Mouse (Mus musculus) C2C12 (cell line): ENCODE results near the gene Pcnx. TPM values are rescaled to one million over a fixed set of nuclear protein-coding genes. Genes with fewer than 3 reads are reported as not detected.

Source experiments
- H3K27me3 ChIP-seq: one replicate; pipeline ENCODE4 v1.6.1; 2011; ENCODE audit not compliant: control insufficient read depth, insufficient read depth, insufficient read length
- H3K36me3 ChIP-seq: one replicate; pipeline ENCODE4 v1.6.1; 2011; ENCODE audit not compliant: control insufficient read depth, insufficient read depth
- H3K4me3 ChIP-seq: one replicate; pipeline ENCODE4 v1.5.1; 2011; ENCODE audit warnings: mild to moderate bottlenecking, control low read depth; ENCODE audit not compliant: poor library complexity, insufficient read depth, severe bottlenecking
- H3K79me2 ChIP-seq: one replicate; pipeline ENCODE4 v1.6.1; 2011; ENCODE audit not compliant: control insufficient read depth, insufficient read depth
- H3K79me3 ChIP-seq: one replicate; pipeline ENCODE4 v1.6.1; 2011; ENCODE audit warnings: low read depth, control low read depth
- H3ac ChIP-seq: one replicate; pipeline ENCODE3; 2011; ENCODE audit warnings: low read depth; ENCODE audit not compliant: control insufficient read depth, insufficient read length
- CEBPB ChIP-seq: IDR thresholded peaks from one replicate; pipeline ENCODE4 v1.6.1; 2011; ENCODE audit warnings: low read depth, mild to moderate bottlenecking, control low read depth, moderate library complexity
- CTCF ChIP-seq: IDR thresholded peaks from one replicate; pipeline ENCODE4 v1.5.1; 2011; ENCODE audit not compliant: control insufficient read depth, insufficient read depth, insufficient read length
- FOSL1 ChIP-seq: IDR thresholded peaks from one replicate; pipeline ENCODE4 v1.8.0; 2011; ENCODE audit warnings: mild to moderate bottlenecking, low read length; ENCODE audit not compliant: poor library complexity, insufficient read depth, severe bottlenecking
- MAX ChIP-seq: IDR thresholded peaks from one replicate; pipeline ENCODE4 v1.6.1; 2011; ENCODE audit warnings: mild to moderate bottlenecking, control low read depth
- MYOD1 ChIP-seq: IDR thresholded peaks from one replicate; pipeline ENCODE4 v1.6.1; 2011; ENCODE audit warnings: low read depth; ENCODE audit not compliant: control insufficient read depth, insufficient read length
- MYOG ChIP-seq: IDR thresholded peaks from one replicate; pipeline ENCODE4 v1.6.1; 2011; ENCODE audit not compliant: control insufficient read depth, insufficient read length; ENCODE audit errors: extremely low read depth
- USF1 ChIP-seq: IDR thresholded peaks from one replicate; pipeline ENCODE4 v1.6.1; 2011; ENCODE audit warnings: low read depth, mild to moderate bottlenecking, control low read depth, moderate library complexity
- polyA plus RNA-seq: library from polyadenylated mRNA; unstranded; fragments of >200 nt; fragmentation: generic; extraction: Trizol; gene quantifications from one replicate; pipeline ENCODE4 v1.2.1, GENCODE M21; 2012; ENCODE audit warnings: missing spikeins

Gene Pcnx
- polyA plus RNA-seq, 1 experiment, result 9.1 TPM

DNA sequence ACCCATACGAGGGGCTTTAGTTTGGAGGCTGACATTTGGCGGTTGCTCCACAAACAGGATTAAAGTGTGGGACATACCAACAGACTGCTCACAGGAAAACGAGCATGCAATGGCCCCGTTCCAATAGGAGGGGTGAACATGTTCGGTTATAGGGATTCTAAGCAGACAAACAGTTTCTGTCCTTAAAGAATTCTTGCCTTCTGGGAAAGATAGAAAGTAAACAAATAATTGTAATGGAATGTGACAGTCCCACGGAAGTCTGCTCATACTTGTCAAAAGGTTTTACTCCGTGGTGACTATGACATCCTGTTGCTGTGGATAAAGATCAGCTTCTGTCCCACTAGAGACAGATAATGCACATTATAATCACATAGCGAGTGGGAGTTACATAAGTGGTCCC is 10.2 kb upstream of the Pcnx start:
- Histone ChIP-seq H3K27me3 (no peaks in the 10 kb centered on the region), H3K4me3 (no peak overlapping the region), H3K79me3 (no peaks in the 10 kb centered on the region), H3K36me3 (no peaks in the 10 kb centered on the region), H3K79me2 (no peaks in the 10 kb centered on the region), H3ac (no peak overlapping the region)
- TF ChIP-seq CEBPB (no peak), MYOD1 (no peak), USF1 (no peak), MAX (no peak), FOSL1 (no peak), CTCF (no peak), MYOG (no peak)

DNA sequence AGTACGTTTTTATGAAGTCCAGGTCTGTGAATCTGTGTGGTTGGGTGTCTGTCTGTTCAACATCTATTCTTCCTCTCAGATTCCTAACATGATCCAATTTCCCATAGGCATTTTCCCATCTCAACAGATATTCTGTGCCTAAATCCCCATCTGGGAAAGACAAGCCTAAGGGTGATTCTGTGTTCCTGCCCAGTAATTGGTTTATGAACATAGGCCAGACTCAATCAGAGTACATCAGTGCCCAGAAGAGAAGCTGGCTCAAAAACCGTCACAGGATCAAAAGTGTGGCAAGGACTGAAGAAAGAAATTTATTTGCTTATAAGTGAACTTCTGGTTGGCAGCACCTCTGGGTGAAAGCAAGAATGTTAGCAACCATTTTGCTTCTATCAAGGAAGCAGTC is 7.3 kb upstream of the Pcnx start:
- no peak for TF ChIP-seq FOSL1
- no peak for TF ChIP-seq MYOG
- TF ChIP-seq MYOD1, result no peak
- TF ChIP-seq CEBPB, result no peak
- TF ChIP-seq MAX, result no peak
- TF ChIP-seq CTCF, result no peak
- TF ChIP-seq USF1, result no peak
- Histone ChIP-seq H3K27me3 (no peaks in the 10 kb centered on the region), H3K79me2 (no peaks in the 10 kb centered on the region), H3ac (no peak overlapping the region), H3K79me3 (no peaks in the 10 kb centered on the region), H3K4me3 (no peak overlapping the region), H3K36me3 (no peaks in the 10 kb centered on the region)

DNA sequence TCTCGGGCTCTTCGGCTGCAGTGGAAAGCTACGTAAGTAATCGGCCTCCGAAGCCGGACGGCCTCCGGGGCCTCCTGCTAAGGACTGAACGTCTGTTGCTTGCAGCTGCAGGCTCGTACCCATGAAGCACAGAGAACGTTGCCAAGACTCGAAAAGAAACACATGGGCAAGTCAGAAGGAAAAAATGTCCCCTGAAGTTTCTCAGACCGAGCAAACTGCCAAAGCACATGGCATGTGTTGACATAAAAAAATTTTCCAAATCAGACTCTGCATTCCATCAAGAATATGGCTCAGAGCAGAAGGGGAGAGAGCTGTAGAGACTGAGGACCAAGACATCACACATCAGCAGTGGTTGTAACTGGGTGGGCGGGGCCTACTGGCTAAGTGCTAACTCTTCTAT is 6.8 kb upstream of the Pcnx start:
- Histone ChIP-seq H3K27me3 (no peaks in the 10 kb centered on the region), H3K79me2 (no peaks in the 10 kb centered on the region), H3K4me3 (no peak overlapping the region), H3K36me3 (no peaks in the 10 kb centered on the region), H3ac (no peak overlapping the region), H3K79me3 (no peaks in the 10 kb centered on the region)
- TF ChIP-seq CEBPB, result no peak
- no peak for TF ChIP-seq CTCF
- TF ChIP-seq MAX, result no peak
- TF ChIP-seq USF1, result no peak
- TF ChIP-seq FOSL1, result no peak
- no peak for TF ChIP-seq MYOD1
- no peak for TF ChIP-seq MYOG

DNA sequence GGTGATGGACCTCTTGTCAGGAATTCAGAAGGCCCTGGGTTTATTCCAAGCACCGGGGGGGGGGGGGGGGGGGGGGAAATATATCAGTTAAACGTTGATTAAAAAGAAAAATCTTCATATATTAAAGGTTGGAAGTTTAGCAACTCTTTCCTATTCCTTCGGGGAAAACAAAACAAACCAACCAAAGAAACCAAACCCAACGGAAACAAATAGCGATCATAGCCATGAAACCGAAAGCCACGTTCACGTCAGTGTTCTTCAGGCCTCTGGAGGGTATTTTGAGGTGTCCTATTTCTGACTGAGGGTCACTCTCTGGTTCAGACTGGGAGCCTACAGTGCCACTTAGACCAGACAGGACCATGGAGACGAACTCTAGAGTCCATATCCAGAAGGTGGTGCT is 6.3 kb upstream of the Pcnx start:
- H3K36me3 ChIP-seq, result no peaks in the 10 kb centered on the region
- H3K79me2 ChIP-seq, result no peaks in the 10 kb centered on the region
- H3K4me3 ChIP-seq, result no peak overlapping the region
- no peaks in the 10 kb centered on the region for H3K27me3 ChIP-seq
- no peak overlapping the region for H3ac ChIP-seq
- no peaks in the 10 kb centered on the region for H3K79me3 ChIP-seq
- no peak for TF ChIP-seq MAX
- TF ChIP-seq MYOD1, result no peak
- TF ChIP-seq CTCF, result no peak
- no peak for TF ChIP-seq MYOG
- no peak for TF ChIP-seq CEBPB

DNA sequence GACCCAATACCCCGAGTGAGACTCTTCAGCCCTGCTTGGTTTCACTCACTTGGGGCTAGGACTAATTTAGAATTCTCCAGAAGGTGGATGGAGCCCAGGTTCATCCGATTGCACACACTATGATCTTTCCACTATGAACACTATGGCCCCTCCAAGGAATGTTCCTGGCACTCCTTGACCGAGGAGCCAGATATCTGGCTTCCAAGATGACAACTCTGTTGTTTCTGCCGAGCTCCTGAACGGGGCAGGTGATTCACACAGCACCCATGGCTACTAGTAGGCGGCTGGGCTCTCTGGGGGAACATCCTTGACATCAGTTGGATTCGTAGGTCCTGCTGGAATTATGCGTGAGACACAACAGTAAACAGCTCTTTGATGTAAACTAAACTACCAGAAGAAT is 4.8 kb upstream of the Pcnx start:
- no peak overlapping the region for H3ac ChIP-seq
- H3K36me3 ChIP-seq, result no peaks in the 10 kb centered on the region
- no peak overlapping the region for H3K4me3 ChIP-seq
- TF ChIP-seq FOSL1 (no peak), USF1 (no peak), MYOG (no peak), MAX (no peak), CEBPB (no peak), CTCF (no peak), MYOD1 (no peak)
- H3K27me3 ChIP-seq, result no peaks in the 10 kb centered on the region
- no peaks in the 10 kb centered on the region for H3K79me2 ChIP-seq
- H3K79me3 ChIP-seq, result no peaks in the 10 kb centered on the region

DNA sequence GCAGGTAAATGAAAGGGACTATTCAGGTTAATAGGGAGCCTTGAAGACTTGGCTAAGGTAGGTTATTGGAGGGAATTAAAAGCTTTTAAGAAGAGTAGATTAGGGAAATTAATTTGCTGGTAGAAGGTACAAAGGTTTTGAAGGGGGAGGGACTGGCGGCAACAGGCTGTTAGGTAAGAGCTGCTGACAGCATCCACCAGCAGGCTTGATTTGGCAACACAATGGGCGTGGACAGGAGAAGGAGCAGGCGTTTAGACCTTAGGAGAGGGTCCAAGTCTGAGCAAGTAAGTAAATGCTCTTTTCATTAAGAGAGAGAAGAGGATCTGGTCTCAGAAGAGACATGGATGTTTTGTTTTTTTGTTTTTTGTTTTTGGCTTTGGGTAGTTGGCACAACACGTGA is 3.1 kb upstream of the Pcnx start:
- H3K36me3 ChIP-seq, result no peaks in the 10 kb centered on the region
- H3K4me3 ChIP-seq, result no peak overlapping the region
- no peaks in the 10 kb centered on the region for H3K79me3 ChIP-seq
- H3K79me2 ChIP-seq, result peaks cover 3% of the 10 kb centered on the region
- no peak for TF ChIP-seq FOSL1
- no peak for TF ChIP-seq MAX
- no peak for TF ChIP-seq MYOD1
- no peak for TF ChIP-seq USF1
- TF ChIP-seq MYOG, result no peak
- no peak for TF ChIP-seq CEBPB
- no peak for TF ChIP-seq CTCF
- H3ac ChIP-seq, result no peak overlapping the region
- H3K27me3 ChIP-seq, result no peaks in the 10 kb centered on the region
